Mouse (Mus musculus): ENCODE measurements around the gene Alox12. TPM values are rescaled to one million over a fixed set of nuclear protein-coding genes. Genes with fewer than 3 reads are reported as not detected.
A peak's percentile ranks its signal among the peaks of the same experiment; 100 is the strongest.

Alox12 gene
- total and polyA plus RNA-seq, 2 experiments from 2014 or later = 2.3 to 2.5 TPM

DNA sequence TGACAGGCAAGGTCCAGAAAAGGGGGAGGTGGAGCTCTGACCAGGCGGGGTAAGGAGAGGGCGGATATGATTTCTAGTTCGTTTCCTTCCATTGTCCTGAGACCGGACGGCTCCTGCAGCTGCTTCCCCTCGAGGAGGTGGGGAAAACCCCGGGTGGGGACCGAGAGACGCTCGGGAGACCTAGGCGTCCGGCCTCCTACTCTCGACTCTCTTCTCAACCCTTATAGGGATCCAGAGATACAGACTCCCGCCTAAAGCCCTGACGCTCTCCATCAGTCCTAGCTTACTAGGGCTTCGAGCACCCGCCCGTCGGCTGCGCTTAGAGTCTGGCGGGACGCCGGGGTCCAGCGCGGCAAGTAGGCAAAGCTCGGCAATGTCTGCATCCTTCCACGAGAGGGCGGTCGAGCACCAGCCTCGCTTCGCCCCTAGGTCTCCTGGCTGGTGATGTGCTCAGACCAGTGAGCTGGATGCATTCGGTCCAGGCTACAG is 24.9 kb downstream of the Alox12 start:
- peaks cover 12% of the 10 kb centered on the region; the same call in 1 of the 2 replicates for H3K4me1 ChIP-seq (ENCODE audit: control insufficient read depth, insufficient read depth)
- ATAC-seq (ENCODE audit: insufficient read depth, low read depth) (peak; percentile 72), DNase-seq (ENCODE audit: low spot score) (peak; percentile 81)
- H3K27ac ChIP-seq (ENCODE audit: low read depth) = peak overlapping the region; percentile 90
- H3K4me2 ChIP-seq (ENCODE audit: low read depth, low read length) = peak overlapping the region; percentile 60
- peaks cover 10% of the 10 kb centered on the region; the same call in 1 of the 2 replicates for H3K36me3 ChIP-seq (replicated peaks; ENCODE audit: control insufficient read depth, insufficient read depth, low read length)
- peaks cover 44% of the 10 kb centered on the region for H3K27me3 ChIP-seq (ENCODE audit: control insufficient read depth, insufficient read depth, low read length)
- TF ChIP-seq EP300 (IDR thresholded peaks at IDR 0.05; ENCODE audit: low read depth) (peak; percentile 94), CTCF (IDR thresholded peaks at IDR 0.05; ENCODE audit: low read depth) (peak; percentile 97)
- peak overlapping the region; percentile 51 for H3K4me3 ChIP-seq (ENCODE audit: low read depth, low read length)
- no peaks in the 10 kb centered on the region for H3K9me3 ChIP-seq (replicated peaks; ENCODE audit: control insufficient read depth, low read length)
- under 1% methylated on average over 32 of the region's 32 CpGs for WGBS
- H3K9ac ChIP-seq (replicated peaks; ENCODE audit: low read depth, low read length) = no peak overlapping the region

GRCm38 (mm10) chr11:70229260-70230010 is 25.7 kb downstream of the Alox12 start, which contains the start of gene Bcl6b:
Gene Bcl6b (minus strand): TSS chr11:70229798.
- WGBS = 2% methylated on average over 39 of the region's 39 CpGs
- H3K27me3 ChIP-seq (ENCODE audit: control insufficient read depth, insufficient read depth, low read length) = peaks cover 44% of the 10 kb centered on the region
- ATAC-seq (ENCODE audit: insufficient read depth, low read depth) = peak; percentile 31

DNA sequence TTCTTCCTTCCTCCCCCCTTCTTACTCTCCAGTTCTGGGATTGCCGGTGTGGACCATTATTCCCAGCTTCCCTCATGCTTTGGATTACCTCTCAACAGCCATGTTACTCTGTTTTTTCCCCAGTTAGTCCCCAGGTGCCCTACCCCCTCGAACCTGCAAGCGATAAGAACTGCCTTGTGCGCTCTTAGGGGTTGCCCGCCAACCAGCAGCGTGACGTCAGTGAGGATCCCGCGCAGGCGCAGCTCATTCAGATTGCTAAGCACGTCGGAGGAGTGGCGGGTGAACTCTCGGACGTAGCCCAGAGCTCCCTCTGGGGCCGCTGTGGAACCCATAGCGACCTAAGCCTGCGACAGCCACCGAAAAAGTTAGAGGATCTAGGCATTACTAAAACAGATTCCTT is 26.3 kb downstream of the Alox12 start:
- peak; percentile 81 for DNase-seq (ENCODE audit: low spot score)
- H3K4me2 ChIP-seq (ENCODE audit: low read depth, low read length) = peak overlapping the region; percentile 60
- H3K27me3 ChIP-seq (ENCODE audit: control insufficient read depth, insufficient read depth, low read length) = peaks cover 44% of the 10 kb centered on the region
- peak overlapping the region; percentile 65 for H3K9ac ChIP-seq (replicated peaks; ENCODE audit: low read depth, low read length)
- ATAC-seq (ENCODE audit: insufficient read depth, low read depth) = peak; percentile 56
- H3K4me1 ChIP-seq (ENCODE audit: control insufficient read depth, insufficient read depth) = peaks cover 12% of the 10 kb centered on the region; the same call in 1 of the 2 replicates
- H3K36me3 ChIP-seq (replicated peaks; ENCODE audit: control insufficient read depth, insufficient read depth, low read length) = peaks cover 9% of the 10 kb centered on the region; the same call in 1 of the 2 replicates
- H3K27ac ChIP-seq (ENCODE audit: low read depth) = peak overlapping the region; percentile 90
- H3K9me3 ChIP-seq (replicated peaks; ENCODE audit: control insufficient read depth, low read length) = no peaks in the 10 kb centered on the region
- peak overlapping the region; percentile 51 for H3K4me3 ChIP-seq (ENCODE audit: low read depth, low read length)
- no peak for TF ChIP-seq EP300 (IDR thresholded peaks at IDR 0.05; ENCODE audit: low read depth)
- no peak for TF ChIP-seq CTCF (IDR thresholded peaks at IDR 0.05; ENCODE audit: low read depth)
- under 1% methylated on average over 19 of the region's 19 CpGs for WGBS

More at GRCm38 (mm10) chr11:70229260-70230010, 25.7 kb downstream of the Alox12 start, which contains the start of gene Bcl6b:
- Histone ChIP-seq H3K4me2 (ENCODE audit: low read depth, low read length) (peak within 1 kb of the TSS; percentile 60), H3K4me3 (ENCODE audit: low read depth, low read length) (peak within 1 kb of the TSS; percentile 51), H3K9me3 (replicated peaks; ENCODE audit: control insufficient read depth, low read length) (no peaks in the 10 kb centered on the region), H3K27ac (ENCODE audit: low read depth) (peak within 1 kb of the TSS; percentile 90), H3K9ac (replicated peaks; ENCODE audit: low read depth, low read length) (peak within 1 kb of the TSS; percentile 65), H3K36me3 (replicated peaks; ENCODE audit: control insufficient read depth, insufficient read depth, low read length) (peaks cover 9% of the 10 kb centered on the region; the same call in 1 of the 2 replicates), H3K4me1 (ENCODE audit: control insufficient read depth, insufficient read depth) (peaks cover 12% of the 10 kb centered on the region; the same call in 1 of the 2 replicates)
- TF ChIP-seq EP300 (IDR thresholded peaks at IDR 0.05; ENCODE audit: low read depth) (no peak), CTCF (IDR thresholded peaks at IDR 0.05; ENCODE audit: low read depth) (no peak)
- no peak for DNase-seq (ENCODE audit: low spot score)

DNA sequence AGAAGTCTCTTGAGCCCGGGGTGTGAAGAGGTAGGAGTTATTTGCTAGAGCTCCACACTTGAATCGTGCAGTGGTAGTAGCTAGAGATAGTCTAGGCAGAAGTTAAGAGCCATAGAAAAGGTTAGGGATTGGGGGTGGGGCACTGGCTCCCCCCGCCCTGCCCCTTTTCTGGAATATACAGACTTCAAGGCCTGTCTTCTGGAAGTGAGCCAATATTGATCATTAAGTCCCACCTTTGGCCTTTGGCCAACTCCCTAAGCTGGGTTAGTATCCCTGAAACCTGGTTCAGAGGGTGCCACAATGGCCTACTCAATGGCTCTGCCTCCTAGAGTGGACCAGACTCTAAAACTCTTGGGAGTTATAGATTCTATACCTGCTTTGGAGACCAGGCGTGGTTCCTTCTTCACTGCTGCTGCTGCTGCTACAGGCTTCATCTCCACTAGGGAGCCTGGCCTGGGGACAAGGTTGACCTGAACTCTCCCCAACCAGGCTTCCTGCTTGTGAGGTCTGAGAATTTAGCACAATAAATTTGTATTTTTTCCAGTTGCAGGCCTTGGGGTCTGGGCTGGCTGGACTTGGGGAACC is 27.4 kb downstream of the Alox12 start:
- H3K36me3 ChIP-seq (replicated peaks; ENCODE audit: control insufficient read depth, insufficient read depth, low read length) = peaks cover 9% of the 10 kb centered on the region
- no peak for TF ChIP-seq CTCF (IDR thresholded peaks at IDR 0.05; ENCODE audit: low read depth)
- no peak for TF ChIP-seq EP300 (IDR thresholded peaks at IDR 0.05; ENCODE audit: low read depth)
- H3K4me1 ChIP-seq (ENCODE audit: control insufficient read depth, insufficient read depth) = 0 out of 2 replicates have a peak, but pooled peaks cover 4% of the 10 kb centered on the region
- H3K27ac ChIP-seq (ENCODE audit: low read depth) = peak overlapping the region; percentile 90
- DNase-seq (ENCODE audit: low spot score) = no peak
- H3K4me3 ChIP-seq (ENCODE audit: low read depth, low read length) = peak overlapping the region; percentile 51
- ATAC-seq (ENCODE audit: insufficient read depth, low read depth) = no peak
- H3K9me3 ChIP-seq (replicated peaks; ENCODE audit: control insufficient read depth, low read length) = no peaks in the 10 kb centered on the region
- 72% methylated on average over 4 of the region's 4 CpGs for WGBS
- H3K4me2 ChIP-seq (ENCODE audit: low read depth, low read length) = peak overlapping the region; percentile 60
- peak overlapping the region; percentile 65 for H3K9ac ChIP-seq (replicated peaks; ENCODE audit: low read depth, low read length)
- peaks cover 44% of the 10 kb centered on the region for H3K27me3 ChIP-seq (ENCODE audit: control insufficient read depth, insufficient read depth, low read length)

- DNase-seq (ENCODE audit: low spot score) = no peak
- 0 out of 2 replicates have a peak, but pooled peaks cover 4% of the 10 kb centered on the region for H3K4me1 ChIP-seq (ENCODE audit: control insufficient read depth, insufficient read depth)
- peak overlapping the region; percentile 90 for H3K27ac ChIP-seq (ENCODE audit: low read depth)
- peak overlapping the region; percentile 60 for H3K4me2 ChIP-seq (ENCODE audit: low read depth, low read length)
- WGBS = 21% methylated on average over 5 of the region's 5 CpGs
- peaks cover 9% of the 10 kb centered on the region for H3K36me3 ChIP-seq (replicated peaks; ENCODE audit: control insufficient read depth, insufficient read depth, low read length)
- H3K9me3 ChIP-seq (replicated peaks; ENCODE audit: control insufficient read depth, low read length) = no peaks in the 10 kb centered on the region
- peak overlapping the region; percentile 51 for H3K4me3 ChIP-seq (ENCODE audit: low read depth, low read length)
- H3K9ac ChIP-seq (replicated peaks; ENCODE audit: low read depth, low read length) = peak overlapping the region; percentile 65
- TF ChIP-seq EP300 (IDR thresholded peaks at IDR 0.05; ENCODE audit: low read depth) = no peak
- no peak for TF ChIP-seq CTCF (IDR thresholded peaks at IDR 0.05; ENCODE audit: low read depth)
- no peak for ATAC-seq (ENCODE audit: insufficient read depth, low read depth)
- peaks cover 44% of the 10 kb centered on the region for H3K27me3 ChIP-seq (ENCODE audit: control insufficient read depth, insufficient read depth, low read length)
These were observed 28.0 kb downstream of the Alox12 start for GRCm38 (mm10) chr11:70227126-70227525.

Measured in heart, postnatal 0 days (tissue).